7 mouse cellular contexts compared by ENCODE assay signal in genomic region chr9:63149372-63149766, GRCm38 (mm10). TPM values are rescaled to one million over a fixed set of nuclear protein-coding genes. Genes with fewer than 3 reads are reported as not detected.
A peak's percentile ranks its signal among the peaks of the same experiment; 100 is the strongest.
DNase-seq lines count a peak whose midpoint lies in the region; ATAC-seq lines count a peak whose summit lies in the region.

No protein-coding gene starts in this region.

- no peak for DNase-seq in lung, adult 18-20 months
- no peak for DNase-seq in liver, embryonic 13.5 days
- no peak for DNase-seq in layer of hippocampus, adult 9-10 months (ENCODE audit: low spot score)
- DNase-seq in urinary bladder, postnatal 14 days (ENCODE audit: low spot score): no peak

- H3K27ac ChIP-seq in lung, embryonic 16.5 days (ENCODE audit: low read length): no peak overlapping the region
- no peak overlapping the region for H3K27ac ChIP-seq in forebrain, embryonic 15.5 days (replicated peaks)
- no peak overlapping the region for H3K27ac ChIP-seq in liver, embryonic 13.5 days
- H3K27ac ChIP-seq in stomach, embryonic 16.5 days (ENCODE audit: low read length): no peak overlapping the region

- under 1% methylated on average over 20 of the region's 20 CpGs for WGBS in lung, embryonic 16.5 days
- WGBS in forebrain, embryonic 15.5 days: under 1% methylated on average over 20 of the region's 20 CpGs
- WGBS in liver, embryonic 13.5 days (ENCODE audit: insufficient replicate concordance): 2% methylated on average over 20 of the region's 20 CpGs
- WGBS in stomach, embryonic 16.5 days: under 1% methylated on average over 20 of the region's 20 CpGs

- ATAC-seq in lung, embryonic 16.5 days (ENCODE audit: low read depth): no peak
- no peak for ATAC-seq in forebrain, embryonic 15.5 days (replicated peaks)
- no peak for ATAC-seq in liver, embryonic 13.5 days (ENCODE audit: low read depth)
- no peak for ATAC-seq in stomach, embryonic 16.5 days (ENCODE audit: insufficient read depth, low FRiP score)

- peak overlapping the region; percentile 51 for H3K4me3 ChIP-seq in lung, embryonic 16.5 days (ENCODE audit: low read length)
- peak overlapping the region; percentile 40 for H3K4me3 ChIP-seq in forebrain, embryonic 15.5 days
- peak overlapping the region; percentile 44 for H3K4me3 ChIP-seq in liver, embryonic 13.5 days (replicated peaks)
- H3K4me3 ChIP-seq in stomach, embryonic 16.5 days (replicated peaks; ENCODE audit: low read length): peak overlapping the region; percentile 43

- H3K27me3 ChIP-seq in lung, embryonic 16.5 days (ENCODE audit: control insufficient read depth, insufficient read depth, low read depth, low read length): peaks cover 96% of the 10 kb centered on the region
- peaks cover 97% of the 10 kb centered on the region for H3K27me3 ChIP-seq in forebrain, embryonic 15.5 days
- peaks cover 99% of the 10 kb centered on the region for H3K27me3 ChIP-seq in liver, embryonic 13.5 days
- H3K27me3 ChIP-seq in stomach, embryonic 16.5 days (ENCODE audit: control insufficient read depth, insufficient read depth, low read length): peaks cover 96% of the 10 kb centered on the region

- H3K4me1 ChIP-seq in lung, embryonic 16.5 days (replicated peaks; ENCODE audit: control insufficient read depth, insufficient read depth, low read length): peaks cover 28% of the 10 kb centered on the region
- peaks cover 61% of the 10 kb centered on the region for H3K4me1 ChIP-seq in forebrain, embryonic 15.5 days
- peaks cover 17% of the 10 kb centered on the region for H3K4me1 ChIP-seq in liver, embryonic 13.5 days (replicated peaks)
- H3K4me1 ChIP-seq in stomach, embryonic 16.5 days (ENCODE audit: control insufficient read depth, insufficient read depth, low read length): peaks cover 12% of the 10 kb centered on the region; the same call in 1 of the 2 replicates

- peaks cover 5% of the 10 kb centered on the region; the same call in 1 of the 2 replicates for H3K9me3 ChIP-seq in lung, embryonic 16.5 days (ENCODE audit: control insufficient read depth, low read length)
- H3K9me3 ChIP-seq in forebrain, embryonic 15.5 days: no peaks in the 10 kb centered on the region
- no peaks in the 10 kb centered on the region; the same call in 1 of the 2 replicates for H3K9me3 ChIP-seq in liver, embryonic 13.5 days (replicated peaks)
- H3K9me3 ChIP-seq in stomach, embryonic 16.5 days (replicated peaks; ENCODE audit: control insufficient read depth, low read length): 0 out of 2 replicates have a peak, but pooled peaks cover 3% of the 10 kb centered on the region

- no peaks in the 10 kb centered on the region for H3K36me3 ChIP-seq in lung, embryonic 16.5 days (ENCODE audit: control insufficient read depth, insufficient read depth, low read length)
- H3K36me3 ChIP-seq in forebrain, embryonic 15.5 days: no peaks in the 10 kb centered on the region
- H3K36me3 ChIP-seq in liver, embryonic 13.5 days: no peaks in the 10 kb centered on the region
- no peaks in the 10 kb centered on the region for H3K36me3 ChIP-seq in stomach, embryonic 16.5 days (ENCODE audit: control insufficient read depth, insufficient read depth, low read length)

- peak overlapping the region; percentile 81 for H3K4me2 ChIP-seq in lung, embryonic 16.5 days (ENCODE audit: low read depth, low read length)
- H3K4me2 ChIP-seq in forebrain, embryonic 15.5 days (replicated peaks): peak overlapping the region; percentile 57
- H3K4me2 ChIP-seq in liver, embryonic 13.5 days: peak overlapping the region; percentile 61
- peak overlapping the region; percentile 62 for H3K4me2 ChIP-seq in stomach, embryonic 16.5 days (ENCODE audit: low read depth, low read length)

- no peak overlapping the region for H3K9ac ChIP-seq in lung, embryonic 16.5 days (ENCODE audit: low read length)
- no peak overlapping the region for H3K9ac ChIP-seq in forebrain, embryonic 15.5 days (replicated peaks)
- no peak overlapping the region for H3K9ac ChIP-seq in liver, embryonic 13.5 days
- no peak overlapping the region for H3K9ac ChIP-seq in stomach, embryonic 16.5 days (ENCODE audit: low read length)

RNA-seq across cellular contexts. Expression of gene Skor1, which starts 0.6 kb away (rescaled TPM):
- 0.09 TPM in 1 of 2 replicates, not detected in the other for polyA plus RNA-seq in lung, embryonic 16.5 days (2015; fragmentation: Nextera tagmentation; extraction: Ambion mirVana)
- 0.36 and 0.61 TPM in 2 replicates for polyA plus RNA-seq in forebrain, embryonic 15.5 days (2015; fragmentation: Nextera tagmentation; extraction: Ambion mirVana)
- polyA plus RNA-seq in liver, embryonic 13.5 days (2015; fragmentation: Nextera tagmentation; extraction: Ambion mirVana): not detected in 2 replicates
- not detected in 2 replicates for polyA plus RNA-seq in stomach, embryonic 16.5 days (2015; fragmentation: Nextera tagmentation; extraction: Ambion mirVana)
